Mouse (Mus musculus): ENCODE data around the gene Mybbp1a.

DNA sequence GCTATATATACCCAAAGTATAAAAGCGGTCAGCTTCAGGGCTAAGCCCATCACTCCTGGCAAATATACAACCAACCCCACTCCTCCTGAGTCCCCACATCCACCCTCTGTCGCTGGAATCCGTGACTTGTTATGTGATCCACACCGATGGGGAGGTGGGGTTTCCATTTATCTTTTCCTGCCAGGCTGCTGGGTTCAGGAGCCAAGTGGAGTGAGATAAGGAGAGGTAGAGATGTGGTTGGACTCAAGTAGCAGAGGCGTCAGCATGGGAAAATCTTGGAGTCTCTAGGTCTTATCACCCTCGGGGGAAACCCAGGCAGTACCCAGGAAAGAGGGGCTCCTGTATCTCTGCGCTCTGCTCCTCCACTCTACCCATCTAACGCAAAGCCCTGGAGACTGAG lies 26.0 kb upstream of the Mybbp1a start:
- no peak for TF ChIP-seq KAT2A (conservative IDR thresholded peaks at IDR 0.05; ENCODE audit: low read depth, low read length)
- no peak for TF ChIP-seq POLR2A (IDR thresholded peaks at IDR 0.05; ENCODE audit: control insufficient read depth in 1 of 2, insufficient read depth in 1 of 2, low read depth in 1 of 2, low read length in 2 of 2, poor library complexity in 1 of 2)
- TF ChIP-seq E2F4 (IDR thresholded peaks at IDR 0.05; ENCODE audit: borderline replicate concordance, low read depth, low read length) = no peak
- TF ChIP-seq CHD2 (IDR thresholded peaks at IDR 0.05; ENCODE audit: low read length) = no peak
- no peak for TF ChIP-seq GABPA (IDR thresholded peaks at IDR 0.05; ENCODE audit: low read depth, low read length)
- TF ChIP-seq CTCF (IDR thresholded peaks at IDR 0.05 in 2 of 3, conservative IDR thresholded peaks at IDR 0.05 in 1 of 3; ENCODE audit: control insufficient read depth in 1 of 3, insufficient read depth in 1 of 3, low read depth in 2 of 3, low read length in 3 of 3, poor library complexity in 1 of 3, severe bottlenecking in 1 of 3) = no peak
- no peak for TF ChIP-seq MAX (IDR thresholded peaks at IDR 0.05; ENCODE audit: low read length)
- TF ChIP-seq NRF1 (IDR thresholded peaks at IDR 0.05; ENCODE audit: insufficient read depth, low read depth, low read length, poor library complexity, severe bottlenecking) = no peak
- TF ChIP-seq EP300 (IDR thresholded peaks at IDR 0.05; ENCODE audit: low read depth in 1 of 2, low read length in 2 of 2) = peak; percentile 85 to 93
- no peak for TF ChIP-seq JUND (IDR thresholded peaks at IDR 0.05; ENCODE audit: low read depth, low read length)
- TF ChIP-seq TCF12 (IDR thresholded peaks at IDR 0.05; ENCODE audit: low read depth, low read length) = peak; percentile 96

Measured in MEL (cell line).